Mouse (Mus musculus) MEL (cell line): Measurements from ENCODE around the gene Wnk4. TPM values are rescaled to one million over a fixed set of nuclear protein-coding genes. Genes with fewer than 3 reads are reported as not detected.

Experiments used
- DNase-seq: peaks from one replicate; pipeline ENCODE4 v3.0.0; 2011; ENCODE audit warnings: low read depth, low spot score
- H3K27ac ChIP-seq: 2 replicates; pipeline ENCODE4 v1.5.1; 2012; ENCODE audit warnings: low read depth, mild to moderate bottlenecking, control low read depth, low read length, moderate library complexity; ENCODE audit not compliant: control insufficient read depth
- H3K27me3 ChIP-seq, 2 experiments: fragments of 150-350 bp in 1 of 2; sonication (generic) in 1 of 2; 2 replicates each; pipeline ENCODE4 v1.6.1; 2012; ENCODE audit warnings: low read length in 2 of 2, mild to moderate bottlenecking in 2 of 2, improper control_type of control experiment in 1 of 2, moderate library complexity in 1 of 2; ENCODE audit not compliant: insufficient read depth in 2 of 2, control insufficient read depth in 1 of 2
- H3K36me3 ChIP-seq, 2 experiments: 2 replicates each; pipeline ENCODE4 v1.6.1; 2012 to 2014; ENCODE audit warnings: low read length in 2 of 2, improper control_type of control experiment in 1 of 2, inconsistent platforms in 1 of 2, mild to moderate bottlenecking in 1 of 2; ENCODE audit not compliant: insufficient read depth in 2 of 2, control insufficient read depth in 1 of 2
- H3K4me1 ChIP-seq, 2 experiments: fragments of 150-350 bp in 1 of 2; sonication (generic) in 1 of 2; 2 replicates each; pipeline ENCODE4 v1.6.1; 2012; ENCODE audit warnings: low read length in 2 of 2, improper control_type of control experiment in 1 of 2, mild to moderate bottlenecking in 1 of 2; ENCODE audit not compliant: insufficient read depth in 2 of 2, control insufficient read depth in 1 of 2
- H3K4me3 ChIP-seq, 2 experiments: fragments of 150-350 bp in 1 of 2; sonication (generic) in 1 of 2; 2 replicates each; pipeline ENCODE4 v1.5.1; 2012; ENCODE audit warnings: low read depth in 2 of 2, low read length in 2 of 2, mild to moderate bottlenecking in 2 of 2, moderate library complexity in 2 of 2, control low read depth in 1 of 2, improper control_type of control experiment in 1 of 2; ENCODE audit not compliant: control insufficient read depth in 1 of 2, insufficient read depth in 1 of 2
- H3K79me2 ChIP-seq: 2 replicates; pipeline ENCODE4 v1.6.1; 2012; ENCODE audit warnings: mild to moderate bottlenecking, low read length, moderate library complexity; ENCODE audit not compliant: control insufficient read depth, poor library complexity, insufficient read depth
- H3K9ac ChIP-seq: 2 replicates; pipeline ENCODE4 v1.6.1; 2012; ENCODE audit warnings: low read depth, mild to moderate bottlenecking, control low read depth, low read length, moderate library complexity; ENCODE audit not compliant: control insufficient read depth, poor library complexity, severe bottlenecking
- H3K9me3 ChIP-seq: fragments of 150-350 bp; sonication (generic); replicated peaks from 2 replicates; pipeline ENCODE4 v1.6.1; 2012; ENCODE audit warnings: mild to moderate bottlenecking, low read length, improper control_type of control experiment, moderate library complexity; ENCODE audit not compliant: insufficient read depth
- BHLHE40 ChIP-seq: IDR thresholded peaks from 2 replicates; pipeline ENCODE4 v1.6.1; 2012; ENCODE audit warnings: low read depth, mild to moderate bottlenecking, inconsistent platforms, low read length, improper control_type of control experiment, borderline replicate concordance
- CTCF ChIP-seq, 3 experiments: IDR thresholded peaks in 2 of 3; conservative IDR thresholded peaks in 1 of 3; 2 replicates each; pipeline ENCODE4 v1.5.1; 2011 to 2012; ENCODE audit warnings: low read length in 3 of 3, low read depth in 2 of 3, mild to moderate bottlenecking in 2 of 3, improper control_type of control experiment in 1 of 3, inconsistent platforms in 1 of 3, mixed read lengths in 1 of 3, moderate library complexity in 1 of 3; ENCODE audit not compliant: control insufficient read depth in 1 of 3, insufficient read depth in 1 of 3, poor library complexity in 1 of 3, severe bottlenecking in 1 of 3
- EP300 ChIP-seq, 2 experiments: IDR thresholded peaks; 2 replicates each; pipeline ENCODE4 v1.6.1; 2011; ENCODE audit warnings: improper control_type of control experiment in 2 of 2, low read length in 2 of 2, low read depth in 1 of 2, mild to moderate bottlenecking in 1 of 2
- ETS1 ChIP-seq: IDR thresholded peaks from 2 replicates; pipeline ENCODE4 v1.6.1; 2012; ENCODE audit warnings: low read depth, mild to moderate bottlenecking, inconsistent platforms, low read length, improper control_type of control experiment, moderate library complexity
- HCFC1 ChIP-seq: IDR thresholded peaks from 2 replicates; pipeline ENCODE4 v1.6.1; 2012; ENCODE audit warnings: low read depth, mild to moderate bottlenecking, inconsistent platforms, low read length, improper control_type of control experiment, moderate library complexity
- JUND ChIP-seq: IDR thresholded peaks from 2 replicates; pipeline ENCODE4 v1.6.1; 2011; ENCODE audit warnings: low read depth, mild to moderate bottlenecking, improper control_type of control experiment, low read length
- KAT2A ChIP-seq: conservative IDR thresholded peaks from 2 replicates; pipeline ENCODE4 v1.6.1; 2012; ENCODE audit warnings: low read depth, low read length, improper control_type of control experiment, inconsistent platforms
- MAFK ChIP-seq: IDR thresholded peaks from 2 replicates; pipeline ENCODE4 v1.6.1; 2011; ENCODE audit warnings: low read depth, mild to moderate bottlenecking, low read length, improper control_type of control experiment, borderline replicate concordance
- MAX ChIP-seq: IDR thresholded peaks from 2 replicates; pipeline ENCODE4 v1.6.1; 2011; ENCODE audit warnings: low read length, improper control_type of control experiment
- MEF2A ChIP-seq: IDR thresholded peaks from 2 replicates; pipeline ENCODE4 v1.6.1; 2014; ENCODE audit warnings: low read depth, mild to moderate bottlenecking, inconsistent platforms, low read length, improper control_type of control experiment; ENCODE audit not compliant: poor library complexity, insufficient replicate concordance, severe bottlenecking; ENCODE audit errors: extremely low read depth
- MXI1 ChIP-seq: IDR thresholded peaks from 2 replicates; pipeline ENCODE4 v1.6.1; 2011; ENCODE audit warnings: mild to moderate bottlenecking, low read depth, low read length, improper control_type of control experiment
- MYB ChIP-seq: IDR thresholded peaks from 2 replicates; pipeline ENCODE4 v1.6.1; 2011; ENCODE audit warnings: mild to moderate bottlenecking, low read depth, low read length, improper control_type of control experiment
- MYC ChIP-seq: IDR thresholded peaks from 2 replicates; pipeline ENCODE4 v1.6.1; 2011; ENCODE audit warnings: low read depth, mild to moderate bottlenecking, low read length, improper control_type of control experiment, moderate library complexity
- NELFE ChIP-seq: IDR thresholded peaks from 2 replicates; pipeline ENCODE4 v1.6.1; 2011; ENCODE audit warnings: low read depth, low read length, improper control_type of control experiment
- NRF1 ChIP-seq: IDR thresholded peaks from 2 replicates; pipeline ENCODE4 v1.6.1; 2014; ENCODE audit warnings: low read depth, mild to moderate bottlenecking, inconsistent platforms, low read length, improper control_type of control experiment, moderate library complexity; ENCODE audit not compliant: poor library complexity, insufficient read depth, severe bottlenecking
- POLR2A ChIP-seq, 2 experiments: IDR thresholded peaks; 2 replicates each; pipeline ENCODE4 v1.6.1; 2011 to 2012; ENCODE audit warnings: low read length in 2 of 2, mild to moderate bottlenecking in 2 of 2, control low read depth in 1 of 2, improper control_type of control experiment in 1 of 2, low read depth in 1 of 2, moderate library complexity in 1 of 2; ENCODE audit not compliant: control insufficient read depth in 1 of 2, insufficient read depth in 1 of 2, poor library complexity in 1 of 2
- RAD21 ChIP-seq: IDR thresholded peaks from 2 replicates; pipeline ENCODE4 v1.6.1; 2011; ENCODE audit warnings: mild to moderate bottlenecking, low read depth, low read length, improper control_type of control experiment
- RCOR1 ChIP-seq: IDR thresholded peaks from 2 replicates; pipeline ENCODE4 v1.6.1; 2012; ENCODE audit warnings: low read depth, mild to moderate bottlenecking, inconsistent platforms, low read length, improper control_type of control experiment
- TBP ChIP-seq: IDR thresholded peaks from 2 replicates; pipeline ENCODE4 v1.8.0; 2011; ENCODE audit warnings: low read depth, low read length, improper control_type of control experiment
- UBTF ChIP-seq: IDR thresholded peaks from 2 replicates; pipeline ENCODE4 v1.6.1; 2012; ENCODE audit warnings: low read depth, mild to moderate bottlenecking, inconsistent platforms, low read length, improper control_type of control experiment, moderate library complexity, borderline replicate concordance; ENCODE audit not compliant: insufficient read depth
- USF1 ChIP-seq: IDR thresholded peaks from 2 replicates; pipeline ENCODE4 v1.6.1; 2014; ENCODE audit warnings: low read depth, mild to moderate bottlenecking, inconsistent platforms, low read length, improper control_type of control experiment, moderate library complexity
- ZC3H11A ChIP-seq: IDR thresholded peaks from 2 replicates; pipeline ENCODE4 v1.6.1; 2012; ENCODE audit warnings: low read depth, mild to moderate bottlenecking, inconsistent platforms, low read length, improper control_type of control experiment
- polyA plus RNA-seq, 2 experiments: library from polyadenylated mRNA; stranded (reverse) in 1 of 2; unstranded in 1 of 2; fragments of >175 nt in 1 of 2; fragments of >200 nt in 1 of 2; gene quantifications; 2 replicates each; pipeline versions ENCODE4 v1.2.1 to v1.2.4; 2012; ENCODE audit warnings: low replicate concordance in 2 of 2, low read depth in 1 of 2; ENCODE audit not compliant: insufficient read length in 2 of 2, insufficient read depth in 1 of 2, missing spikeins in 1 of 2
- total RNA-seq: library from RNA; depleted of rRNA; stranded (reverse); fragments of 300-350 nt; gene quantifications from 2 replicates; pipeline ENCODE4 v1.2.3, GENCODE M21; 2012

Gene Wnk4
- total and polyA plus RNA-seq, 3 experiments = 0.92 to 3.4 TPM; not detected in 1

GRCm38 (mm10) chr11:101253613-101254389 is 6.6 kb upstream of the Wnk4 start, which contains the start of gene Vps25 (continued):
- peak; percentile 100 for TF ChIP-seq NELFE
- peak; percentile 73; the same call in 1 of the 2 replicates for TF ChIP-seq MEF2A
- TF ChIP-seq NRF1 = peak; percentile 43; the same call in 1 of the 2 replicates
- TF ChIP-seq MAX = peak; percentile 85
- TF ChIP-seq, all 39 proteins: peak for 30

GRCm38 (mm10) chr11:101255826-101256775 is 4.3 kb upstream of the Wnk4 start:
- TF ChIP-seq ZC3H11A (no peak), NELFE (no peak), CTCF (IDR thresholded peaks at IDR 0.05 in 2 of 3, conservative IDR thresholded peaks at IDR 0.05 in 1 of 3; ENCODE audit: control insufficient read depth in 1 of 3, insufficient read depth in 1 of 3, low read depth in 2 of 3, low read length in 3 of 3, poor library complexity in 1 of 3, severe bottlenecking in 1 of 3) (no peak), BHLHE40 (no peak), MYC (no peak), KAT2A (no peak), UBTF (no peak), HCFC1 (no peak)
- no peak overlapping the region for H3K9ac ChIP-seq
- H3K27me3 ChIP-seq = no peaks in the 10 kb centered on the region
- no peak overlapping the region for H3K4me3 ChIP-seq
- H3K79me2 ChIP-seq = peaks cover 9% of the 10 kb centered on the region
- no peaks in the 10 kb centered on the region for H3K9me3 ChIP-seq
- no peak for DNase-seq
- H3K4me1 ChIP-seq = peaks cover 3 to 23% of the 10 kb centered on the region in 2 experiments; a peak in 3 of 4 replicates
- no peak overlapping the region for H3K27ac ChIP-seq
- peaks cover 0 to 18% of the 10 kb centered on the region in 2 experiments; a peak in 2 of 4 replicates for H3K36me3 ChIP-seq

GRCm38 (mm10) chr11:101259261-101259712 is 1.1 kb upstream of the Wnk4 start:
- no peaks in the 10 kb centered on the region for H3K9me3 ChIP-seq
- no peak overlapping the region for H3K27ac ChIP-seq
- peaks cover 3 to 23% of the 10 kb centered on the region in 2 experiments; a peak in 3 of 4 replicates for H3K4me1 ChIP-seq
- peaks cover 0 to 15% of the 10 kb centered on the region in 2 experiments; a peak in 2 of 4 replicates for H3K36me3 ChIP-seq
- no peak overlapping the region for H3K4me3 ChIP-seq
- H3K79me2 ChIP-seq = peaks cover 3% of the 10 kb centered on the region; the same call in 1 of the 2 replicates
- no peak overlapping the region for H3K9ac ChIP-seq
- peak; percentile 55 for DNase-seq
- peak; percentile 82 for TF ChIP-seq TBP
- peak; percentile 21 to 22; a peak in 2 of 4 replicates for TF ChIP-seq EP300 (IDR thresholded peaks at IDR 0.05; ENCODE audit: low read depth in 1 of 2, low read length in 2 of 2)
- TF ChIP-seq USF1 = no peak
- no peak for TF ChIP-seq UBTF
- no peak for TF ChIP-seq POLR2A (IDR thresholded peaks at IDR 0.05; ENCODE audit: control insufficient read depth in 1 of 2, insufficient read depth in 1 of 2, low read depth in 1 of 2, low read length in 2 of 2, poor library complexity in 1 of 2)
- no peak for TF ChIP-seq RAD21
- TF ChIP-seq MXI1 = peak; percentile 41; the same call in 1 of the 2 replicates
- peak; percentile 95 for TF ChIP-seq RCOR1
- no peak for TF ChIP-seq MYB
- TF ChIP-seq ETS1 = 0 out of 2 replicates have a peak, but pooled peaks have one; percentile 12
- TF ChIP-seq MAFK = no peak
- TF ChIP-seq NELFE = no peak
- no peak for TF ChIP-seq JUND
- no peaks in the 10 kb centered on the region; a peak in 1 of 4 replicates for H3K27me3 ChIP-seq
